Mouse (Mus musculus): ENCODE measurements at regions not wholly inside any gene's neighbourhood (a gene's known extent, or its start where the extent isn't known, plus 50 kb on each side); places are given as distances from the start of the nearest gene placed in this dataset.

- Histone ChIP-seq H3K4me1 (peaks cover 12% of the 10 kb centered on the region), H3K4me3 (no peak overlapping the region), H3K36me3 (replicated peaks) (no peaks in the 10 kb centered on the region), H3K27ac (no peak overlapping the region), H3K27me3 (ENCODE audit: poor library complexity, severe bottlenecking) (no peaks in the 10 kb centered on the region), H3K9me3 (no peaks in the 10 kb centered on the region)
- WGBS, result 86% methylated on average over 6 of the region's 6 CpGs
- no peak for DNase-seq (ENCODE audit: extremely low spot score, low spot score)
These were observed 476.6 kb upstream of the Pitx2 start for GRCm38 (mm10) chr3:128723100-128723499.

DNA sequence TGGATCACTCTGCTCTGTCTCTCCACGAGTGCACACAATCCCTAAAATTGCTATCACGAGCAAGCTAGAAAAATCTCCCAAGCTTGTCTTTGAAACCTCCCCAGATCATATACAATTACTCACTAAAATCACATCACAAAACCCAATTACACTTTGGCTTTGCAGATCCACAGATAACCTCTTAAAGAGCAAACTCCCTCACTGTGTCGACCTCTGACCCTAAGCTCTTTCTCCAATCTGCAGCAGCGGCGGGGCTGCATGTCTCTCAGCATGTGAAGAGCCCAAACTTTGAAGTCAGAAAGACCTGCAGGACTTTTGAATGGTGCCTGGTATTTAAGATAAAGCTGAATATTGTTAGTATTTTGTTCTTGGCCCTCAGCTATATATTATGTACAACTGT, 479.4 kb upstream of the Pitx2 start:
- 16% methylated on average over 5 of the region's 5 CpGs for WGBS
- Histone ChIP-seq H3K27me3 (ENCODE audit: poor library complexity, severe bottlenecking) (no peaks in the 10 kb centered on the region), H3K9me3 (no peaks in the 10 kb centered on the region), H3K27ac (no peak overlapping the region), H3K4me1 (peaks cover 12% of the 10 kb centered on the region), H3K4me3 (no peak overlapping the region), H3K36me3 (replicated peaks) (no peaks in the 10 kb centered on the region)
- DNase-seq (ENCODE audit: extremely low spot score, low spot score), result no peak

GRCm38 (mm10) chr3:128719226-128719625, 480.5 kb upstream of the Pitx2 start:
- 70% methylated on average over 7 of the region's 7 CpGs for WGBS
- H3K9me3 ChIP-seq, result no peaks in the 10 kb centered on the region
- DNase-seq (ENCODE audit: extremely low spot score, low spot score), result no peak

DNA sequence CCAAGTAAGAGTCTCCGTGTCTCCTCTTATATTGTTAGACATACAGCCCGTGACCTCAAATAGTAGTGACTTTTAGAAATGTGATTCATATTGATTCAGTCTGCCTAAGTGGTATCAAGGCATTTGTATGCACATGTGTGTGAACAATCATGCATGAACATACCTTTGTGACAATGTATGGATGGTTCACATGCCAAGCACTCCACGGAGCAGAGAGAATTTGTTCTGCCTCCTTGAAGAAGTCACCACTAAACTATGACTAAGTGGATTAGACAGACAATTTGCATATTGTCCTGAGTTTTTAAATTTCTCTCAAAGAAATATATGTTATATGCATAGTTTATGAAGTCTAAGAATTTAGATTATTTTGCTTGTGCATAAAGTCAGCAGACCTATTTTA, 492.4 kb upstream of the Pitx2 start:
- no peaks in the 10 kb centered on the region for H3K4me1 ChIP-seq
- H3K4me3 ChIP-seq, result no peak overlapping the region
- H3K27ac ChIP-seq, result no peak overlapping the region
- no peaks in the 10 kb centered on the region for H3K9me3 ChIP-seq
- H3K27me3 ChIP-seq (ENCODE audit: poor library complexity, severe bottlenecking), result no peaks in the 10 kb centered on the region
- WGBS, result 83% methylated on average over 3 of the region's 3 CpGs
- H3K36me3 ChIP-seq (replicated peaks), result no peaks in the 10 kb centered on the region
- no peak for DNase-seq (ENCODE audit: extremely low spot score, low spot score)

More at GRCm38 (mm10) chr3:128719226-128719625, 480.5 kb upstream of the Pitx2 start:
- Histone ChIP-seq H3K27ac (no peak overlapping the region), H3K4me1 (peaks cover 12% of the 10 kb centered on the region), H3K4me3 (no peak overlapping the region), H3K27me3 (ENCODE audit: poor library complexity, severe bottlenecking) (no peaks in the 10 kb centered on the region), H3K36me3 (replicated peaks) (no peaks in the 10 kb centered on the region)

DNA sequence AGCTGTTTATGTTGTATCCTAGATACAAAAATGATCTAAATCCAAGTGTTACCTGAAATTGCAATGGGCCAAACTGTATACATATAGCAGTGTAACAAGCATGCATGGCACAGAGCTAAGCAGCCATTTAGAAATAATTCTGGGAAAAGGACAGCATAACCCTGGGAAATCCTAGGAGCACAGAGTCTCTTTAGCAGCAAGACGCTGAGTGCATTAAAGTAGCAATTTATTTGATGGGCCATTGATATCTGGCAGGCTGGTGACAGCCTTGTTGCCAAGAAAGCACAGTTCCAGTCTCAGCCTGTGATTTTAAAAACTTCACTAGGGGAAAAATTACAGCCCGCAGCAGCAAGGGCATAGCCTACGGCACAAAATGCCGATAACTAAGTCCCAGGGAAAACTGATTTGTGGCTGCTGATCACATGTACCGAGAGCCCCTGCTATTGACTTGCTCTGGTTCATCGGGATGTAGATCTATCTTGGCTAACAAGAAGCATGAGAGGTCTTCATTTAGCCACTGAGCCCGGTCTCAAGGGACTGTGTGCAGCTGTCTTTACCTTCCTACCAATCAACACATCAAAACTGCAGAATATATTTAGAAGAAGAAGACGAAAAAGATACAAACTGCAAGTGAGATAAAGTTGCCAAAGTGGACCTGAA, 531.1 kb upstream of the Pitx2 start:
- Histone ChIP-seq H3K4me1 (peaks cover 21% of the 10 kb centered on the region), H3K27ac (no peak overlapping the region), H3K27me3 (ENCODE audit: poor library complexity, severe bottlenecking) (no peaks in the 10 kb centered on the region), H3K9me3 (no peaks in the 10 kb centered on the region), H3K36me3 (replicated peaks) (no peaks in the 10 kb centered on the region), H3K4me3 (no peak overlapping the region)
- 90% methylated on average over 8 of the region's 8 CpGs for WGBS
- no peak for DNase-seq (ENCODE audit: extremely low spot score, low spot score)

DNA sequence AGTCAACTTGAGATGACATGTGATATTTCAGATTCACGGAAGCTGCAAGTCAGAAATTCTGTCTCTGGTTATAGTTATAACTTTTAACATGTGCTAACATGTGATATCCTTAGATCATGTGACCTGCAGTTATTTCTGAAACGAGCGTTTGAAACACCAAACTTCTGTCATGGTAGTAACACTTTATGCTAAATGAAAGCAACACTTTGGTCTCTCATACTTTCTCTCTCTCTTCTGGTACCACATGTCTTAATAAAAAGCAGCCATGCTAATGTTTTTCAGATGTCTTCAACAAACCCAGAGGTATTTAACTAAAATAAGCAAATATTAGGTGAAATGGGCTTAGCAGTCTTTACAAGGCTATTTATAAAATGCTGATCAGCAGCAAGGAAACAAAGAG, 534.5 kb upstream of the Pitx2 start:
- no peak for DNase-seq (ENCODE audit: extremely low spot score, low spot score)
- H3K27me3 ChIP-seq (ENCODE audit: poor library complexity, severe bottlenecking), result no peaks in the 10 kb centered on the region
- H3K9me3 ChIP-seq, result no peaks in the 10 kb centered on the region
- 79% methylated on average over 3 of the region's 3 CpGs for WGBS
- H3K36me3 ChIP-seq (replicated peaks), result no peaks in the 10 kb centered on the region
- no peak overlapping the region for H3K27ac ChIP-seq
- H3K4me3 ChIP-seq, result no peak overlapping the region
- H3K4me1 ChIP-seq, result peaks cover 18% of the 10 kb centered on the region

DNA sequence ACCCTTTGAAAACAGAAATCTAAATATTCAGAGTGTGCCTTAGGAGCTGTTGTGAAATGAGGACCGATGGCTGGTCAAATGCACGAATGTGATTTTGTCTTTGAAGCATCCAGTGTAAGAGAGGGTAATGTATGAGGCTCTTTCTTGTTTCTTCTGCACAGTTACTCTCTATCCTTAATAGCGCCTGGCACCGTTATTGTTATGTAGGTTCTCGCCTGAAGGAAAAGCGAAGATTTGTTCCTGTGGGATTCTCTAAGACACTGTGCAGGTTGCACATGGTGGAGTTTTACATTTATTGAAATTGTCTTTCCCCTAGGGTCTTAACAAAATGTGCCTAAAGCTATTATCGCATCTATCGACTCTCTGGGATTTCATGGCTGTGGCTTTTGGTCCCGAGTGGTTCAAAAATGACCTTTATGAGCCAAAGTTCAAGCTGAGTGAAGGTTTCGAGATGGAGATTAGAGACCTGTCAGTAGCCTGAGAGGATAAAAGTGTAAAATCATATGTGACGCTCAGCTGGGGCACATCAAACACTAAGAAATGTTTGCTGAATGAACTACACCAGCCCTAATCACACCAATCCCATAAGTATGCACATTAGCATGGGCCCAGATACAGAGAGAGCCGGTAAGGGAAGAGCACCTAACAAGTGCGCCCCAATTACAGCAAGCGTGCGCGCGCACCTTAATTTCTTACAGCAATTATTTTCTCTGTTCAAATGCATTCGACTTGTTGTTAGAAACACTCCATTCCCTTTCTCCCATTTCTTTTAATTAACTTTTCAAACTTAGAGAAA, 562.5 kb upstream of the Pitx2 start:
- no peaks in the 10 kb centered on the region for H3K4me1 ChIP-seq
- WGBS, result 88% methylated on average over 18 of the region's 18 CpGs
- no peaks in the 10 kb centered on the region for H3K27me3 ChIP-seq (ENCODE audit: poor library complexity, severe bottlenecking)
- H3K27ac ChIP-seq, result no peak overlapping the region
- no peaks in the 10 kb centered on the region for H3K36me3 ChIP-seq (replicated peaks)
- H3K9me3 ChIP-seq, result no peaks in the 10 kb centered on the region
- DNase-seq (ENCODE audit: extremely low spot score, low spot score), result no peak
- H3K4me3 ChIP-seq, result no peak overlapping the region

DNA sequence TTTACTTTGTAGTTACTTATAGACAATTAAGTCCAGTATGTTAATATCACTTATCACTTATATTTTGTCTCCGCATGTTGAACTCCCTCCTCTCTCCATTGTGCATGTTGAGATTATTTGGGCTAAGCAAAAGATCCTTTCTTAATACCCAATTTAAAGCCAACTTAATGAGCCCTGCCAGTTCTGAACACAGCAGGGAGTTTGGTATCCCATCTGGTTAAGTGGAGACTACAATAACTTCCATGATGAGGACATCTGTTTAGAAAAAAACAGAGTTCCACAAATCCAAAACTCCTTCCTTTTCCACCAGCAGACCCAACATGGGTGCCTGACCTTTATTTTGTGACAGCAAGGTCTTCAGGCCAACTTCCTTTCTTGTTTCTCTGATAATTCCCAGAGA, 572.0 kb upstream of the Pitx2 start:
- DNase-seq (ENCODE audit: extremely low spot score, low spot score), result no peak
- WGBS, result 72% methylated on average over 1 of the region's 1 CpGs
- H3K4me3 ChIP-seq, result no peak overlapping the region
- no peaks in the 10 kb centered on the region for H3K9me3 ChIP-seq
- no peaks in the 10 kb centered on the region for H3K4me1 ChIP-seq
- H3K27ac ChIP-seq, result no peak overlapping the region
- no peaks in the 10 kb centered on the region for H3K27me3 ChIP-seq (ENCODE audit: poor library complexity, severe bottlenecking)
- H3K36me3 ChIP-seq (replicated peaks), result no peaks in the 10 kb centered on the region

DNA sequence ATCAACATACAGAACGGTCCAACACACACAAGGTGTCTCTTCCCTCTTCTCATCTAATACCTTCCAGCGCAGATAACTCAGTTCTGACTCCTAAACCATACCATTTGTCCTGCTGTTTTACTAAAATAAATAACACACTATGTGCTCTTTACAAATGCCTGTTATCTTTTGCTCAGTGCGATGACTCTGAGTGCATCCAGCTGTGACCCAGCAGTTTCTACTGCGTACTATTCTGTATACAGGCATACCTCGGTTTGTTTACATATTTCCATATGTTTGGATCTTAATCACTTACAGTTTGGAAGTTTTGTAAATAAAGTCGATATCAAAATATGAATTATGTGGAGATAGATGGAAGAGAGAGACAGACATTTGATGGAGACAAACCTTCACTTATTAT, 583.0 kb upstream of the Pitx2 start:
- no peaks in the 10 kb centered on the region for H3K9me3 ChIP-seq
- DNase-seq (ENCODE audit: extremely low spot score, low spot score), result no peak
- H3K4me1 ChIP-seq, result no peaks in the 10 kb centered on the region
- H3K36me3 ChIP-seq (replicated peaks), result no peaks in the 10 kb centered on the region
- no peaks in the 10 kb centered on the region for H3K27me3 ChIP-seq (ENCODE audit: poor library complexity, severe bottlenecking)
- WGBS, result 92% methylated on average over 6 of the region's 6 CpGs
- no peak overlapping the region for H3K27ac ChIP-seq
- H3K4me3 ChIP-seq, result no peak overlapping the region

DNA sequence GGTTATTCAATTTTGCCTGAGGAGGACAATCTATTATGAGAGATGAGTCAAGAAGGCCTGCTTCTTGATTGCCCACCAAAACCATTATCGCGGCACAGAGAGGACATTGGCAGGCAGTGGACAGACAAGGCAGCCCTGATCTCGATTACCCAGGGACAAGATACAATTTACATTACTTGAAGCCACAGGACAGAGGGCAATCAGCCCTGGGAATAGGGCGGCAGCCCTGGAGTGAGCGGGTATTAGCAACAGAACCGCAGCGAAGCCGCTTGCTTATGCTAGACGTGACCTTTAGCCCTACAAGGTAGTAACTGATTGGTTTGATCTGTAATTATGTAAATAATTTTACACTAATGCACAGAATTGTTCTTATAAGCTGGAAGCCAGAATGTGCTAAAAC, 586.0 kb upstream of the Pitx2 start:
- WGBS, result 88% methylated on average over 9 of the region's 9 CpGs
- no peak for DNase-seq (ENCODE audit: extremely low spot score, low spot score)
- H3K36me3 ChIP-seq (replicated peaks), result no peaks in the 10 kb centered on the region
- no peaks in the 10 kb centered on the region for H3K4me1 ChIP-seq
- no peak overlapping the region for H3K27ac ChIP-seq
- no peaks in the 10 kb centered on the region for H3K27me3 ChIP-seq (ENCODE audit: poor library complexity, severe bottlenecking)
- H3K4me3 ChIP-seq, result no peak overlapping the region
- no peaks in the 10 kb centered on the region for H3K9me3 ChIP-seq

GRCm38 (mm10) chr3:128610731-128611130, 588.9 kb upstream of the Pitx2 start:
- no peaks in the 10 kb centered on the region for H3K27me3 ChIP-seq (ENCODE audit: poor library complexity, severe bottlenecking)
- DNase-seq (ENCODE audit: extremely low spot score, low spot score), result no peak
- no peaks in the 10 kb centered on the region for H3K4me1 ChIP-seq
- no peak overlapping the region for H3K4me3 ChIP-seq
- H3K27ac ChIP-seq, result no peak overlapping the region
- no peaks in the 10 kb centered on the region for H3K36me3 ChIP-seq (replicated peaks)
- 92% methylated on average over 6 of the region's 6 CpGs for WGBS
- no peaks in the 10 kb centered on the region for H3K9me3 ChIP-seq

DNA sequence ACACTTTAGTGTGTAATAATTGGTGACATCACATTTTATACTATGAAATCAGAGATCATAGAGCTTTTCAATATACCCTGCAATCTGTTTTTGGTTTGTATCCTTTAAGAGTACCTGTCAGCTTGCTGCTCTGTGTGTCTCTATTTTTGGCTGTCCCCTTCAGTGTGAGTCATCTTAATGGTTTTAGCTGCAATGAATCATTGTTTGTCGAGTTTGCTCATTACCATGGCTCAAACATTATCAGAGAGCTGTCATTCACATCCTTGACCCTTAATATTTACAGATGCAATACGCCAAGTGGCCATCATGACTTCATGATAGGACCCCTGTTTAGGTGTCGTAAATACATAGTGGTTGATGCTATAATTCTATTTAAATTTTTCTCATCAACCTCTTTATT, 591.0 kb upstream of the Pitx2 start:
- H3K4me3 ChIP-seq, result no peak overlapping the region
- no peaks in the 10 kb centered on the region for H3K9me3 ChIP-seq
- 81% methylated on average over 3 of the region's 3 CpGs for WGBS
- no peak for DNase-seq (ENCODE audit: extremely low spot score, low spot score)
- no peak overlapping the region for H3K27ac ChIP-seq
- no peaks in the 10 kb centered on the region for H3K36me3 ChIP-seq (replicated peaks)
- H3K27me3 ChIP-seq (ENCODE audit: poor library complexity, severe bottlenecking), result no peaks in the 10 kb centered on the region
- no peaks in the 10 kb centered on the region for H3K4me1 ChIP-seq

DNA sequence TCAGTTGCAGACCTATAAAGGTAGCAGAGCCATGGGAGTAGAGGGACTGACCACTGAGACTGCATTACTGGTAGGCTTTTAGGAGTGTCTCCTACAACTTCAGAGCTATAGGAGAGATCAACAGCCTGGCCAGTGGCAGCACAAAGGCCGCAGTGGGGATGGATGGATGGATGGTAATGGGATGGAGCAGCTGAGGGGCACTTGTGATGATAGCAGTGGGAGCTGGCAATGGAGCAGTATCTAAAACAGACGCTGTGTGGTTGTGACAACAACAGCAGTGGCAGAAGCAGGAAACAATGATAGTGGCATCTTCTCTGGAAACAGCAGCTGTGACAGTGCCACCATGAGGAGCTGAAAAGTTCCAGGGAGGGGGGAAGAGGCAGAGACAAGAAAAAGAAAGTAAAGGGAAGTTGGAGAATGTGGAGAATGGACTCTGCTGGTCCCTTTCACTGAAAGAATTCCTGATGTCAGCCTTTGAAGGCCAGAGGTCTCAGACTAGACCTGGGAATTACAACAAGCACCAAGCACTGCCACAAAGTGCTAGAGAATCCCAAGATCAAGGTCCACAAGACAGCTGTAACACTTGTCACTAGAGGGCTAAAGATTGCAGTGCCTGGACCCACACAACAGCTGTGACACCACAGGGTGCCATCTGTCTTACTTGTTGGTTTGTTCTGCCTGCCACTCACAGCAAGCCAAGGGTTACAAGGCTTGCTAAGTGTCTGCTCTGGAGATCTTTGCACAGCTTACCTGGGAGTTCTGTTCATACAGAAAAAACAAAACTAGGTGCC, 624.1 kb upstream of the Pitx2 start:
- Histone ChIP-seq H3K9me3 (no peaks in the 10 kb centered on the region), H3K4me3 (no peak overlapping the region), H3K4me1 (no peaks in the 10 kb centered on the region), H3K27me3 (ENCODE audit: poor library complexity, severe bottlenecking) (no peaks in the 10 kb centered on the region), H3K36me3 (replicated peaks) (no peaks in the 10 kb centered on the region), H3K27ac (no peak overlapping the region)
- no peak for DNase-seq (ENCODE audit: extremely low spot score, low spot score)
- WGBS, result 77% methylated on average over 2 of the region's 2 CpGs
